Mouse (Mus musculus) monocyte, adult 2 months (primary cell): ENCODE data around the gene Tmem132c.

ENCODE experiments used
- DNase-seq, 2 experiments: peaks; one replicate each; pipeline ENCODE4 v3.0.0; 2022; ENCODE audit warnings: low spot score in 2 of 2, low read depth in 1 of 2

Gene Tmem132c

GRCm38 (mm10) chr5:127282539-127283123, 41.0 kb downstream of the Tmem132c start:
- DNase-seq = no peak

DNA sequence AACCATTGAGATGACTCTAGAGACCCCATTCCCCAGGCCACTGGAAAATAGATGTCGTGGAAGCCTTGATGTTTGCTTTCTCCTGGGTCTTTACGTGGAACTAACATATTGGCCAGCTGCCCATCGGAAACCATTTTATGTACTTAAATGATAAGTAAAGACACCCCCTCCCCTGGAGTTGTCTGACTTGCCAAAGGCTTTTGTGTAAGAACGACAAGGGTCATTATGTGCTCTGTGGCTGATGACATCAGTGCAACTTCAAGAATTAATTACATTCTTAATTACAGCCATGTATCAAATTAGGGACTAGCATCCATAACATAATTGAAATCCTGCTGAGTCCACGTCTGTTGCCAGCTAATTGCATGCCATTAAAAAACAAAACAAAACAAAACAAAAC, 45.3 kb downstream of the Tmem132c start:
- DNase-seq = no peak

GRCm38 (mm10) chr5:127289659-127290058, 48.1 kb downstream of the Tmem132c start:
- DNase-seq = no peak

DNA sequence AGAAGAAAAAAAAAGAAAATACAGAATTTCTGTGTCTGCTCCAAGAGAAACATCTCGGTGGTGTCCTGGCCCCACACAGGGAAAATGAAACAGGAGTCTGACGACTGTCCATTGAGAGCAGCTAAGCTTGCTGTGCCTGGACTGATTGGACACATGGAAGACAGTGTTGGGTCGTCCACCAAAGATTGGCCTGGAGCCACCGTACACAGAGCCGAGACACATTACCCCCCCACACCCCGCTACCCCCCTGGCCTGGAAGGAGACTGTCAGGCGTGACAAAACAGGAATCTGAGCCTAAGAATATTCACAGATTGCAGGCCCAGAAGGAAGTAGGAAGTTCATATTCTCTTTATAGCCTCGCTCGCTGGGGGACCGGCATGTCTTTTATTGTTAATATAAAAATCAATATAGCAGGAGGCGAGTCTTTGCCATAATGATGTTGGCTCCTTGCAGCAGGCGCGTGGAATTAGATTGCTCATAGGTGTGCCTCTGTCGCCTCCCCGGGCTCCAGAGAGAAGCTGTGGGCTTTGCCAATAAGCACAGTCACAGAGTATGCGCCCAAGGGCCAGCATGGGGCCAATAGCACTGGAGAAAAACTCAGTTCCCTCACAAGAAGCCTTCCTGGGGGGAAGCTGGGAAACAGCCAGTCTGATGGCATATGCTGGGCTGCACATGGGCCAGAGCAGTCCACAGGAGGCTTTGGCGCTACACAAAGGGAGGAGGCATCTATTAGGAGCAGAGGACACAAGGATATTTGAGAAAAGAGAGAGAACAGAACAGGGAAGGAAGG, 49.0 kb downstream of the Tmem132c start:
- no peak for DNase-seq

GRCm38 (mm10) chr5:127291581-127291980, 50.0 kb downstream of the Tmem132c start:
- DNase-seq = no peak

DNA sequence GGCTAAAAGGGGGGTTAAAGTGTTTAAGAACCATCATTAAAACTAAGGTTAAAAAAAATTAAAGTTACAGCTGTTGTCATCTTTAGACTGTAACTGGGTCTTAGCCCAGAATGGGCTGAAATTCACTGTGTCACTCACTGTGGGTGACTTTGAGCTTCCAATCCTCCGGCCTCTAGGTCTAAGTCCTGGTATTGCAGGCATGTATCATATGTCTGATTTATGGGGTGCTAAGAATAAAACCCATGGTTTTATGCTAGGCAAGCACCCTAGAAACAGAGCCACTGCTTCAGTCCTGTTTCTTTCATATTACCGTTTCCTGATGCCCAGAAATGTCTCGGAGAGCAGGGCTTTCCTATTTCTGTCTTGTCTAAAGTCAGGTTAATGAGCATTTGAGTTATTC, 52.1 kb downstream of the Tmem132c start:
- no peak for DNase-seq

GRCm38 (mm10) chr5:127297461-127297860, 55.9 kb downstream of the Tmem132c start:
- DNase-seq = no peak

- no peak for DNase-seq
Measured at GRCm38 (mm10) chr5:127298060-127298459, 56.5 kb downstream of the Tmem132c start.

DNA sequence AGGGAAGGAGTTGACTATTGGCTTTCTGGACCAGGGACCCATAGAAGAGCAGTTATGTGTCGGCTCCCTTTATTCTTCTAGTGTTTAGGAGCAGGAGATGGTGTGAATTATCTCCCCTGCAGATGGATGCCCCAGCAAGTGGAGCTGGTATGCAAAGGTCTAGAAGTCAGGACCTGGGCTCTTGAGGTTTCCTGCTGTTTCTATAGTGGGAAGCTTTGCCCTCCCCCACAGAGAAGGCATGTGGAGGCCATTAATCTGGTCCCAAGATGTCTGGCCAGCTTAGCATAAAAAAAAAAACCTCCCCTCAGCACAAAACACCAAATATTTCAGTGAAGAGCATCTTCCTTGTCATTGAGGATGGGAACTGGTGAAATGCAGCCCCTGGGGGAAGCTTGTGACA, 57.4 kb downstream of the Tmem132c start:
- no peak for DNase-seq

DNA sequence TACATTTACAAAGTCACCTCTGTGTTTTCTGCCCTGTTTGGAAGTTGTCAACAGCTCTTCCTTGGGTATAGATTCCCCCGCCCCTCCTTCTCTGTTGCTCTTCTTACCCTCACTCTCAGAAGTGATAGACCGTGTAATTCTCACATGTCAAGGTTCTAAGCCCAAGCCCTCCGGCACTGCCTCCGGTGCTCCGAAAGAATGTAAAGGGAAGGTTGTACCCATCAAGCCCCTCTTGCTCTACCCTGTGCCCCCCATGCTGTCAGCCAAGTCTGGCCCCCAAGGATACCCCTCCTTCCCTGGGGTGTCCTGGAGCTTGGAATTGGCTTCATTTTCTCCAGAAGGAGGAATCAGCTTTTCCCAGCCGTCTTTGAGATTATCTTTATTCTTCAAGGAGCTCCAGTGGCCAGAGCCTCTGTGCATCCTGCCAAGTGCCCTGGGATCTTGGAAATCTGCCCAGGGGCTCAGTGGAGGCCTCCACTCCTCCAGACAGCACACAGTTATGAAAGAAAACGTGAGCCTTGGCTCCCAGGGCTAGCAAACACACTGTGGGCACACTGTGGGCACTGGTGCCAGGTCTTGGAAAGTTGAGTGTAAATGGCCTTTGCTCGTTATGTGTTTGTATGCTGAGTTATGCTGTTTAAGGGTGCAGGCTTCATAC, 59.1 kb downstream of the Tmem132c start:
- DNase-seq = no peak

GRCm38 (mm10) chr5:127305312-127305711, 63.7 kb downstream of the Tmem132c start:
- no peak for DNase-seq

DNA sequence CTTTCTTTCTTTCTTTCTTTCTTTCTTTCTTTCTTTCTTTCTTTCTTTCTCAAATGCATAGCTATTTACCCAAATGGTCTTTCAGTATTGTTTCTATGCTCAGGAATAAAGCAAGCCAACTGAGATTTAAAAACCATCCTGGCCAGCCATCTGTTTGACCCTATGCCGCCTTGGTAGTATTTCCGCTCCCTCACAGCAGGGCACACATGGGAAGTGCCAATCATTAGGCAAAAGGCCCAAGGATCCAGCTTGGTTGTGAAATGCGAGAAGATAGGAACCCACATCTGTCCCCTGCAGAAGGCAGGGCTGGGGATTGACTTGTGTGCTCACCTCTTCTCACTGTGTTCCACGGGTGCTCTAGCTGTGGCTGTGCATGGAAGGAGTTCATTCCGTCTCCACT, 64.1 kb downstream of the Tmem132c start:
- no peak for DNase-seq

DNA sequence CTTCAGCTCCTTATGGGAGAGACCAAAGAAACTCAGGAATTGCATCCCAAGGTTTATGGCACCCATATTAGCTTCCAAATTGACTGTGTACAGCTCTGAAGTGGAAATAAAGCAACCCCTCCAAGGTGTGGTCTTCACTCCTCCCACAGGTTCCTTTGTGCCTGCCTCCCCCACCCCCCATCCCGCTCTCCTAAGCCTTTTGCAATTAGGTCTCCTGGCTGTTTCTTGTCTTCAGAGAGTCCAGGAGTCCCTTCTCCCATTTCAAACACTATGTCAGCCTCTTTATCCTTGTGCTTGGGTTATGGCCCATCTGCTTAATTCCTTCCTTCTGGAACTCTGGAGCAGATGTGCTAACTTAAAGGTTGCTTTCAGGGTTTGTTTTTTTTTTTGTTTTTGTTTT, 65.1 kb downstream of the Tmem132c start:
- DNase-seq = no peak

- DNase-seq = no peak
Measured at GRCm38 (mm10) chr5:127310318-127311004, 68.9 kb downstream of the Tmem132c start.

GRCm38 (mm10) chr5:127311005-127311331, 69.4 kb downstream of the Tmem132c start:
- DNase-seq = no peak

DNA sequence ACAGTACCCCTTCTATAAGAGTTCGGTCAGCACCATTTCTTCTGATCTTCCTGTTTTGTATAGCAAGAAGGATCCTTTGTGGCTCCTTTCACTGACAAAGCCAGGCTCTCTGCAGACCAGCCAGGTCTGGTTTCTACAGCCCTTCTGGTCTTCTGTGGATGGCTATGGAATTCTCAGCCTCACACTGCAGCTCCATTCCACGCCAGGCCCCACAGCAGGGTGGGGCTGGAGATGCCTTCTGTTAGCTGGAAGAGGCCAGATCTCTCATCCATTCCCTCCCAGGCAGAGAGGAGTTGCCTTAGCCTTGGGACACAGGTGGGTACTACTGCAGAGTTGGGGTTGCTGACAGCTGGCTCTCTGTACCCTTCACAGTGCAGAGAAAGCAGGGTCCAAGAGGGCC, 72.0 kb downstream of the Tmem132c start:
- DNase-seq = no peak

DNA sequence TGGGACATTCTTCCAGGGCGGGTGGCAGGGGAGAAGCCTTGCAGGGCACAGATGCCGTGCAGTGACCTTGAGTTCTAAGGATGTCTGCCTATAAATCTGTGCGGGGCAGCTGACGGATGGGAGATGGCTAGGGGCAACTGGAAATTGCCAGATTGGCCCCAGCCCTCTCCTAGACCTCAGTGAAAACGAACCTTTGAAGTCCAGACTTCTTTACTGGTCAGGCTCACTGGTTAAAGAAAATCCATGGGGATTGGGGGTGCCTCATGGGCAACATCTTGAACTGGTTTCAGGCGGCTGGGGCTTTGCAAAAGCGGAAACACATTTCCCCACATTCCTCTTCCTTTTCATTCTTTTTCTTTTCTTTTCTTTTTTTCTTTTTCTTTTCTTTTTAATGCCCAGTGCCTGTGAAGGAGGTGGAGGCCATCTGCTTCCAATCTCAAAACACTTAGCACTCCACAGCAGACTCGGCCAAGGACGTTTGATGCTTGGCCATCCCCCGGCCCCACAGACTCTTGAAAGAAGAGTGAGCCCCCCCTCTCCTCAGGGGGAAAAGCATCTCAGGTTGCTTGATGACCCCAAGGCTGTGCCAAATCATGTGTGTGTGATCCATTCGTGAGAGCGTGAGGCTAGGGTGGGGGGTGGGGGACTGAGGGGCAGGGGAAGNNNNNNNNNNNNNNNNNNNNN, 77.6 kb downstream of the Tmem132c start:
- no peak for DNase-seq

- DNase-seq = no peak
Measured at GRCm38 (mm10) chr5:127324645-127325044, 83.0 kb downstream of the Tmem132c start.

- no peak for DNase-seq
Measured at GRCm38 (mm10) chr5:127336048-127336907, 94.7 kb downstream of the Tmem132c start.

DNA sequence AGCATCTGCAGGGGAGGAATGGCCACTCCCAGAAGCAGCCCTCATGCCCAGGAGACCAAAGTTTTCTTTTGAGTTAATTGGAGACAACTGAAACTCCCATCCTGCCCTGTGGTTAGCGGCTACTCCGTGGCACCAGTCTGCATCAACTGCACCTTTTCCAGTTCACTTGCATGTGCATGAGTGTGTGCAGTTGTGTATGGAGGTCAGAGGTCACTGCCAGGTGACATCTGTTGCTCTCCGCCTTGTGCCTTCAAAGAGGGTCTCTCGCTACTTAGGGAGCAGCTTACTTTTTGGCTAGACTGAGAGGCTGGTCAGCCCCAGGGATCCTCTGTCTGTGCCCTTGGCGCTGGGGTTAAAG, 95.3 kb downstream of the Tmem132c start:
- no peak for DNase-seq
